Comparison of ENCODE assay signal across 17 mouse cellular contexts in genomic region chr5:122454442-122454841, GRCm38 (mm10). TPM values are rescaled to one million over a fixed set of nuclear protein-coding genes. Genes with fewer than 3 reads are reported as not detected.
DNase-seq lines count a peak whose midpoint lies in the region; ATAC-seq and TF ChIP-seq lines count a peak whose summit lies in the region.
"Had no signal": no experiment of that assay in that cellular context is flagged by ENCODE, and none has a peak within 500 bp of the region (broad histone marks: within the 10 kb centered on the region; RNA-seq: fewer than 3 reads in every experiment).

No protein-coding gene starts in this region.

- H3K9me3 ChIP-seq in heart, postnatal 0 days (replicated peaks; ENCODE audit: control insufficient read depth, low read length): no peaks in the 10 kb centered on the region
- H3K9me3 ChIP-seq in heart, embryonic 12.5 days (replicated peaks): no peaks in the 10 kb centered on the region
- H3K9me3 ChIP-seq in liver, postnatal 0 days (ENCODE audit: low read length): no peaks in the 10 kb centered on the region
- H3K9me3 ChIP-seq in liver, embryonic 11.5 days (ENCODE audit: control insufficient read depth, low read length): no peaks in the 10 kb centered on the region
- H3K9me3 ChIP-seq: forebrain, embryonic 13.5 days; liver, embryonic 13.5 days; megakaryocyte, embryonic 14.5 days had no signal

- no peak for TF ChIP-seq CTCF in gastrocnemius, adult 2 months (IDR thresholded peaks at IDR 0.05)
- no peak for TF ChIP-seq CTCF in heart, postnatal 0 days (IDR thresholded peaks at IDR 0.05; ENCODE audit: low read depth)
- TF ChIP-seq CTCF in liver, postnatal 0 days (IDR thresholded peaks at IDR 0.05; ENCODE audit: low read depth): no peak

- no peak overlapping the region for H3K9ac ChIP-seq in heart, postnatal 0 days (replicated peaks; ENCODE audit: low read depth, low read length)
- H3K9ac ChIP-seq in heart, embryonic 12.5 days: no peak overlapping the region
- no peak overlapping the region for H3K9ac ChIP-seq in liver, postnatal 0 days (replicated peaks)
- no peak overlapping the region for H3K9ac ChIP-seq in liver, embryonic 11.5 days (ENCODE audit: low read depth, low read length)
- H3K9ac ChIP-seq: forebrain, embryonic 13.5 days; liver, embryonic 13.5 days had no signal

- peak; percentile 16 for DNase-seq in gastrocnemius, adult 2 months
- no peak for DNase-seq in gastrocnemius, postnatal 10 days
- DNase-seq in heart, postnatal 0 days (ENCODE audit: low spot score): no peak
- no peak for DNase-seq in liver, postnatal 0 days
- DNase-seq in liver, embryonic 11.5 days (ENCODE audit: low spot score): no peak
- peak; percentile 33 for DNase-seq in adipocyte (ENCODE audit: low spot score)
- DNase-seq in lung, postnatal 25 days (ENCODE audit: low spot score): no peak
- DNase-seq: left cerebral cortex, postnatal 4 days; liver, embryonic 13.5 days; right cerebral cortex, postnatal 25 days; thymus, postnatal 14 days had no signal

- no peaks in the 10 kb centered on the region for H3K27me3 ChIP-seq in heart, postnatal 0 days (ENCODE audit: control insufficient read depth, insufficient read depth, low read length)
- no peaks in the 10 kb centered on the region for H3K27me3 ChIP-seq in heart, embryonic 12.5 days (replicated peaks)
- H3K27me3 ChIP-seq in liver, postnatal 0 days (ENCODE audit: insufficient read depth, low read length): no peaks in the 10 kb centered on the region
- no peaks in the 10 kb centered on the region for H3K27me3 ChIP-seq in liver, embryonic 11.5 days (replicated peaks; ENCODE audit: control insufficient read depth, insufficient read depth, low read length)
- H3K27me3 ChIP-seq: forebrain, embryonic 13.5 days; liver, embryonic 13.5 days; megakaryocyte, embryonic 14.5 days; Patski had no signal

- H3K36me3 ChIP-seq in heart, postnatal 0 days (replicated peaks; ENCODE audit: control insufficient read depth, insufficient read depth, low read length): peaks cover 76% of the 10 kb centered on the region
- peaks cover 80% of the 10 kb centered on the region for H3K36me3 ChIP-seq in heart, embryonic 12.5 days
- H3K36me3 ChIP-seq in liver, postnatal 0 days (replicated peaks; ENCODE audit: insufficient read depth, low read length): peaks cover 68% of the 10 kb centered on the region
- H3K36me3 ChIP-seq in liver, embryonic 11.5 days (ENCODE audit: control insufficient read depth, insufficient read depth, low read length): peaks cover 51% of the 10 kb centered on the region

- WGBS in heart, postnatal 0 days: 78% methylated on average over 4 of the region's 4 CpGs
- whole genome bisulfite sequencing in heart, embryonic 12.5 days: 87% methylated on average over 4 of the region's 4 CpGs
- 93% methylated on average over 4 of the region's 4 CpGs for WGBS in liver, postnatal 0 days (ENCODE audit: insufficient replicate concordance)
- 89% methylated on average over 4 of the region's 4 CpGs for WGBS in liver, embryonic 11.5 days

- H3K4me2 ChIP-seq in heart, postnatal 0 days (ENCODE audit: low read depth, low read length): no peak overlapping the region
- H3K4me2 ChIP-seq in heart, embryonic 12.5 days: no peak overlapping the region
- no peak overlapping the region for H3K4me2 ChIP-seq in liver, postnatal 0 days (ENCODE audit: low read depth, low read length)
- H3K4me2 ChIP-seq in liver, embryonic 11.5 days: no peak overlapping the region
- H3K4me2 ChIP-seq: forebrain, embryonic 13.5 days; liver, embryonic 13.5 days had no signal

- no peak overlapping the region for H3K27ac ChIP-seq in gastrocnemius, adult 2 months
- peak overlapping the region; percentile 28 for H3K27ac ChIP-seq in heart, postnatal 0 days (ENCODE audit: low read depth)
- H3K27ac ChIP-seq in heart, embryonic 12.5 days (ENCODE audit: poor library complexity, severe bottlenecking): no peak overlapping the region
- H3K27ac ChIP-seq in liver, postnatal 0 days (ENCODE audit: low read depth): no peak overlapping the region
- H3K27ac ChIP-seq in liver, embryonic 11.5 days (ENCODE audit: low read depth, low read length): no peak overlapping the region
- H3K27ac ChIP-seq: forebrain, embryonic 13.5 days; liver, embryonic 13.5 days had no signal

- ATAC-seq in heart, postnatal 0 days (ENCODE audit: insufficient read depth, low read depth): no peak
- ATAC-seq in heart, embryonic 12.5 days (ENCODE audit: insufficient number of reproducible peaks, low FRiP score): no peak
- ATAC-seq in liver, postnatal 0 days: peak; percentile 32; the same call in 1 of the 2 replicates
- no peak for ATAC-seq in liver, embryonic 11.5 days (replicated peaks; ENCODE audit: low FRiP score)
- ATAC-seq: activated CD4-positive, CD25-positive, alpha-beta regulatory T cell, adult 4 months; forebrain, embryonic 13.5 days; lung, postnatal 0 days; Patski had no signal

- no peak; the same call in 1 of the 2 replicates for TF ChIP-seq EP300 in heart, postnatal 0 days (IDR thresholded peaks at IDR 0.05; ENCODE audit: low read depth)
- TF ChIP-seq EP300 in liver, postnatal 0 days (IDR thresholded peaks at IDR 0.05; ENCODE audit: low read depth): no peak

- no peaks in the 10 kb centered on the region for H3K4me1 ChIP-seq in heart, postnatal 0 days (ENCODE audit: control insufficient read depth, insufficient read depth)
- H3K4me1 ChIP-seq in heart, embryonic 12.5 days (replicated peaks): peaks cover 46% of the 10 kb centered on the region
- no peaks in the 10 kb centered on the region for H3K4me1 ChIP-seq in liver, postnatal 0 days (ENCODE audit: insufficient read depth)
- H3K4me1 ChIP-seq in liver, embryonic 11.5 days (replicated peaks; ENCODE audit: control insufficient read depth, insufficient read depth, low read length): no peaks in the 10 kb centered on the region
- H3K4me1 ChIP-seq: forebrain, embryonic 13.5 days had no signal

- H3K4me3 ChIP-seq in gastrocnemius, adult 2 months: no peak overlapping the region
- no peak overlapping the region for H3K4me3 ChIP-seq in heart, postnatal 0 days (ENCODE audit: low read depth, low read length)
- no peak overlapping the region for H3K4me3 ChIP-seq in heart, embryonic 12.5 days
- H3K4me3 ChIP-seq in liver, postnatal 0 days (ENCODE audit: low read depth, low read length): no peak overlapping the region
- H3K4me3 ChIP-seq in liver, embryonic 11.5 days (ENCODE audit: low read depth, low read length): no peak overlapping the region
- H3K4me3 ChIP-seq: forebrain, embryonic 13.5 days; liver, embryonic 13.5 days; megakaryocyte, embryonic 14.5 days had no signal

- intact Hi-C loops in gastrocnemius, adult 2 months (cut with DNase I): no loop called here

RNA-seq across cellular contexts. Expression of gene Anapc7, which starts 32.9 kb away (rescaled TPM):
- 10 to 100 TPM; 14.3 to 16.8 TPM for total RNA-seq in gastrocnemius, adult 2 months (2021)
- total RNA-seq in gastrocnemius, postnatal 10 days (2021): 10 to 100 TPM; 21.5 to 25.4 TPM
- total RNA-seq in heart, postnatal 0 days (2014; rRNA removed; ENCODE audit: low replicate concordance): 30.1 and 38.9 TPM in 2 replicates
- polyA plus RNA-seq in heart, postnatal 0 days (2015; fragmentation: Nextera tagmentation; extraction: Ambion mirVana): 33.1 and 36.9 TPM in 2 replicates
- polyA plus RNA-seq in heart, embryonic 12.5 days (2016; fragmentation: Nextera tagmentation; extraction: Ambion mirVana): 32.0 and 35.4 TPM in 2 replicates
- polyA plus RNA-seq in liver, postnatal 0 days (2015; fragmentation: Nextera tagmentation; extraction: Ambion mirVana): 11.0 and 11.8 TPM in 2 replicates
- 27.0 and 27.4 TPM in 2 replicates for polyA plus RNA-seq in liver, embryonic 11.5 days (2014; fragmentation: Nextera tagmentation; extraction: Ambion mirVana)

RNA-seq across cellular contexts. Expression of gene Atp2a2, which starts 47.6 kb away (rescaled TPM):
- 100 to 1,000 TPM; 387 to 963 TPM for total RNA-seq in gastrocnemius, adult 2 months (2021)
- 100 to 1,000 TPM; 156 to 181 TPM for total RNA-seq in gastrocnemius, postnatal 10 days (2021)
- 2,277 and 2,295 TPM in 2 replicates for total RNA-seq in heart, postnatal 0 days (2014; rRNA removed; ENCODE audit: low replicate concordance)
- 706 and 785 TPM in 2 replicates for polyA plus RNA-seq in heart, postnatal 0 days (2015; fragmentation: Nextera tagmentation; extraction: Ambion mirVana)
- polyA plus RNA-seq in heart, embryonic 12.5 days (2016; fragmentation: Nextera tagmentation; extraction: Ambion mirVana): 414 and 424 TPM in 2 replicates
- polyA plus RNA-seq in liver, postnatal 0 days (2015; fragmentation: Nextera tagmentation; extraction: Ambion mirVana): 13.5 and 14.8 TPM in 2 replicates
- polyA plus RNA-seq in liver, embryonic 11.5 days (2014; fragmentation: Nextera tagmentation; extraction: Ambion mirVana): 45.2 and 46.8 TPM in 2 replicates

Comparison
In these comparisons a context has a peak if more than half of its experiments do, and no peak if none do; other contexts are left out.
1. DNase-seq: peak in gastrocnemius, adult 2 months (single experiment) and adipocyte (single experiment); none in gastrocnemius, postnatal 10 days (single experiment), heart, postnatal 0 days (single experiment), liver, postnatal 0 days (single experiment), liver, embryonic 11.5 days (single experiment) and lung, postnatal 25 days (single experiment).